Mouse (Mus musculus) G1E (cell line): Measurements from ENCODE around the gene Tomm7.

Source experiments
- CTCF ChIP-seq: IDR thresholded peaks from 2 replicates; pipeline ENCODE4 v1.5.1; 2012; ENCODE audit warnings: low read depth, low read length, inconsistent platforms, mixed read lengths
- GATA1 ChIP-seq: IDR thresholded peaks from 2 replicates; pipeline ENCODE4 v1.6.1; 2012; ENCODE audit warnings: borderline replicate concordance, low read length, inconsistent platforms, mixed read lengths

GRCm38 (mm10) chr5:23858001-23858400 lies 14.0 kb upstream of the Tomm7 start:
- TF ChIP-seq CTCF (no peak), GATA1 (no peak)
